ENCODE assay signal across 18 mouse cellular contexts in the genomic region with DNA sequence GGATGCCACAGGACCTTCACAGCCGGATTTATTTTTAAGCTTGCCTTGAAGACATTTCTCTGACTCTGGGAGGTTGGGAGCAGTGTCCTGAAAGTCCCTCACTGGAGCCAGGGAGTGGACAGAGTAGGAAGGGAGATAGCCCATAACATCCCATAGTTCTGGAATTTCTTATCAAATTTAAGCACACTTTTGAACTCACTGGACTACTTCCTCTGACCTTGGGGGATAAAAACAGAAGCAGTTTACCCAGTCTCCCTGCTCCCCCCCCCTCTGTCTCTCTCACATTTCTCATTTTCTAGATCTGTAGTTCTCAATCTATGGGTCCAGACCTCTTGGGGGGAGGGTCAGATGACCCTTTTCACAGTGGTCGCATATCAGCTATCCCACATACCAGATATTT. TPM values are rescaled to one million over a fixed set of nuclear protein-coding genes. Genes with fewer than 3 reads are reported as not detected.
DNase-seq lines count a peak whose midpoint lies in the region; ATAC-seq lines count a peak whose summit lies in the region.
"Had no signal": no experiment of that assay in that cellular context is flagged by ENCODE, and none has a peak within 500 bp of the region (broad histone marks: within the 10 kb centered on the region; RNA-seq: fewer than 3 reads in every experiment).

No protein-coding gene starts in this region.

- DNase-seq in heart, postnatal 36 days: no peak
- peak; percentile 73 for DNase-seq in midbrain, embryonic 11.5 days (ENCODE audit: low spot score, missing footprints)
- DNase-seq in midbrain, embryonic 14.5 days: no peak
- no peak for DNase-seq in testis, postnatal 14 days (ENCODE audit: low spot score)
- DNase-seq: kidney, postnatal 10 days had no signal

- intact Hi-C loops in heart, postnatal 36 days (cut with DNase I): no loop called here

- H3K4me1 ChIP-seq in heart, embryonic 15.5 days (replicated peaks): peaks cover 22% of the 10 kb centered on the region
- no peaks in the 10 kb centered on the region for H3K4me1 ChIP-seq in midbrain, embryonic 11.5 days (ENCODE audit: control insufficient read depth, insufficient read depth, low read length)
- H3K4me1 ChIP-seq in midbrain, embryonic 14.5 days (ENCODE audit: control insufficient read depth, insufficient read depth, low read length): no peaks in the 10 kb centered on the region
- peaks cover 53% of the 10 kb centered on the region for H3K4me1 ChIP-seq in liver, embryonic 15.5 days (replicated peaks)

- 0 out of 2 replicates have a peak overlapping the region, but pooled peaks have one; percentile 16 for H3K27ac ChIP-seq in heart, embryonic 15.5 days
- H3K27ac ChIP-seq in midbrain, embryonic 11.5 days (ENCODE audit: low read depth, low read length): no peak overlapping the region
- H3K27ac ChIP-seq in midbrain, embryonic 14.5 days (replicated peaks; ENCODE audit: low read depth, low read length): no peak overlapping the region
- peak overlapping the region; percentile 26 for H3K27ac ChIP-seq in liver, embryonic 15.5 days (replicated peaks)
- H3K27ac ChIP-seq: embryonic facial prominence, embryonic 12.5 days; limb, embryonic 10.5 days; macrophage; midbrain, embryonic 13.5 days had no signal

- no peaks in the 10 kb centered on the region for H3K9me3 ChIP-seq in heart, embryonic 15.5 days (replicated peaks)
- H3K9me3 ChIP-seq in midbrain, embryonic 11.5 days (ENCODE audit: control insufficient read depth, low read length): no peaks in the 10 kb centered on the region
- H3K9me3 ChIP-seq in midbrain, embryonic 14.5 days (ENCODE audit: control insufficient read depth, low read length): no peaks in the 10 kb centered on the region
- H3K9me3 ChIP-seq in liver, embryonic 15.5 days (replicated peaks): no peaks in the 10 kb centered on the region
- H3K9me3 ChIP-seq: embryonic facial prominence, embryonic 12.5 days; limb, embryonic 10.5 days; midbrain, embryonic 13.5 days had no signal

- WGBS in heart, embryonic 15.5 days: 26% methylated on average over 2 of the region's 2 CpGs
- 65% methylated on average over 2 of the region's 2 CpGs for WGBS in midbrain, embryonic 11.5 days
- WGBS in midbrain, embryonic 14.5 days: 69% methylated on average over 2 of the region's 2 CpGs
- WGBS in liver, embryonic 15.5 days (ENCODE audit: insufficient replicate concordance): 28% methylated on average over 2 of the region's 2 CpGs

- no peak overlapping the region for H3K9ac ChIP-seq in heart, embryonic 15.5 days
- no peak overlapping the region for H3K9ac ChIP-seq in midbrain, embryonic 11.5 days (ENCODE audit: low read length)
- no peak overlapping the region for H3K9ac ChIP-seq in midbrain, embryonic 14.5 days (replicated peaks; ENCODE audit: low read length)
- H3K9ac ChIP-seq in liver, embryonic 15.5 days: no peak overlapping the region
- H3K9ac ChIP-seq: lung, embryonic 14.5 days; midbrain, embryonic 13.5 days had no signal

- H3K27me3 ChIP-seq in heart, embryonic 15.5 days: no peaks in the 10 kb centered on the region
- H3K27me3 ChIP-seq in midbrain, embryonic 11.5 days (ENCODE audit: control insufficient read depth, insufficient read depth, low read length): no peaks in the 10 kb centered on the region
- no peaks in the 10 kb centered on the region for H3K27me3 ChIP-seq in midbrain, embryonic 14.5 days (ENCODE audit: control insufficient read depth, insufficient read depth, low read length)
- no peaks in the 10 kb centered on the region for H3K27me3 ChIP-seq in liver, embryonic 15.5 days
- H3K27me3 ChIP-seq: embryonic facial prominence, embryonic 12.5 days; midbrain, embryonic 13.5 days had no signal

- 0 out of 2 replicates have a peak, but pooled peaks have one; percentile 35 for ATAC-seq in heart, embryonic 15.5 days (replicated peaks; ENCODE audit: insufficient number of reproducible peaks, insufficient read depth, low FRiP score, low read depth)
- ATAC-seq in midbrain, embryonic 11.5 days (ENCODE audit: low FRiP score): no peak
- no peak for ATAC-seq in midbrain, embryonic 14.5 days (ENCODE audit: low FRiP score, low TSS enrichment)
- peak; percentile 26 for ATAC-seq in common myeloid progenitor, adult 5-6 weeks (replicated peaks; ENCODE audit: low read depth, poor library complexity, severe bottlenecking)
- 0 out of 2 replicates have a peak, but pooled peaks have one; percentile 11 for ATAC-seq in liver, embryonic 15.5 days (ENCODE audit: insufficient read depth)
- no peak for ATAC-seq in inflammation-experienced regulatory T-cells, adult 6 months
- ATAC-seq: CD4-positive, CD25-positive, alpha-beta regulatory T cell, adult 4 months; forebrain, embryonic 16.5 days; intestine, postnatal 0 days; midbrain, embryonic 13.5 days had no signal

- H3K4me2 ChIP-seq in heart, embryonic 15.5 days: no peak overlapping the region
- H3K4me2 ChIP-seq in midbrain, embryonic 11.5 days: no peak overlapping the region
- no peak overlapping the region for H3K4me2 ChIP-seq in midbrain, embryonic 14.5 days (ENCODE audit: low read length)
- H3K4me2 ChIP-seq in liver, embryonic 15.5 days: no peak overlapping the region
- H3K4me2 ChIP-seq: embryonic facial prominence, embryonic 12.5 days; lung, embryonic 14.5 days; midbrain, embryonic 13.5 days had no signal

- H3K4me3 ChIP-seq in heart, embryonic 15.5 days: no peak overlapping the region
- H3K4me3 ChIP-seq in midbrain, embryonic 11.5 days (ENCODE audit: low read depth, low read length): no peak overlapping the region
- no peak overlapping the region for H3K4me3 ChIP-seq in midbrain, embryonic 14.5 days (replicated peaks; ENCODE audit: low read depth, low read length)
- no peak overlapping the region for H3K4me3 ChIP-seq in liver, embryonic 15.5 days (replicated peaks)
- H3K4me3 ChIP-seq: embryonic facial prominence, embryonic 12.5 days; limb, embryonic 10.5 days; midbrain, embryonic 13.5 days had no signal

- no peaks in the 10 kb centered on the region for H3K36me3 ChIP-seq in heart, embryonic 15.5 days
- no peaks in the 10 kb centered on the region for H3K36me3 ChIP-seq in midbrain, embryonic 11.5 days (ENCODE audit: control insufficient read depth, insufficient read depth, low read length)
- no peaks in the 10 kb centered on the region for H3K36me3 ChIP-seq in midbrain, embryonic 14.5 days (ENCODE audit: control insufficient read depth, insufficient read depth, low read length)
- H3K36me3 ChIP-seq in liver, embryonic 15.5 days (replicated peaks): no peaks in the 10 kb centered on the region
- H3K36me3 ChIP-seq: embryonic facial prominence, embryonic 12.5 days; limb, embryonic 10.5 days; midbrain, embryonic 13.5 days had no signal

RNA-seq across cellular contexts. Expression of gene Prelp, which starts 32.8 kb away (rescaled TPM):
- 4.0 and 5.8 TPM in 2 replicates for polyA plus RNA-seq in heart, embryonic 15.5 days (2015; fragmentation: Nextera tagmentation; extraction: Ambion mirVana)
- total RNA-seq in heart, postnatal 36 days (2021): 10 to 100 TPM; 30.9 to 32.5 TPM
- 1.1 and 1.7 TPM in 2 replicates for polyA plus RNA-seq in midbrain, embryonic 11.5 days (2014; fragmentation: Nextera tagmentation; extraction: Ambion mirVana)
- 7.1 and 8.7 TPM in 2 replicates for polyA plus RNA-seq in midbrain, embryonic 14.5 days (2014; fragmentation: Nextera tagmentation; extraction: Ambion mirVana)
- not detected in 2 replicates for total RNA-seq in common myeloid progenitor, adult 5-6 weeks (2017)
- 3.5 and 3.7 TPM in 2 replicates for polyA plus RNA-seq in liver, embryonic 15.5 days (2015; fragmentation: Nextera tagmentation; extraction: Ambion mirVana)
- polyA plus RNA-seq in inflammation-experienced regulatory T-cells, adult 6 months (2017; shearing (Covaris generic)): not detected
- total RNA-seq: granulocyte monocyte progenitor cell, adult 5-6 weeks had no signal
- polyA plus RNA-seq: CD4-positive, CD25-positive, alpha-beta regulatory T cell, adult 4 months had no signal

RNA-seq across cellular contexts. Expression of gene Optc, which starts 46.2 kb away (rescaled TPM):
- 0.18 and 0.36 TPM in 2 replicates for polyA plus RNA-seq in heart, embryonic 15.5 days (2015; fragmentation: Nextera tagmentation; extraction: Ambion mirVana)
- total RNA-seq in heart, postnatal 36 days (2021): under 1 TPM; 0.42 to 0.65 TPM
- 1.6 and 1.9 TPM in 2 replicates for polyA plus RNA-seq in midbrain, embryonic 11.5 days (2014; fragmentation: Nextera tagmentation; extraction: Ambion mirVana)
- 3.5 and 4.5 TPM in 2 replicates for polyA plus RNA-seq in midbrain, embryonic 14.5 days (2014; fragmentation: Nextera tagmentation; extraction: Ambion mirVana)
- total RNA-seq in common myeloid progenitor, adult 5-6 weeks (2017): not detected in 2 replicates
- 0.08 and 0.13 TPM in 2 replicates for polyA plus RNA-seq in liver, embryonic 15.5 days (2015; fragmentation: Nextera tagmentation; extraction: Ambion mirVana)
- polyA plus RNA-seq in inflammation-experienced regulatory T-cells, adult 6 months (2017; shearing (Covaris generic)): not detected
- total RNA-seq: granulocyte monocyte progenitor cell, adult 5-6 weeks had no signal
- polyA plus RNA-seq: CD4-positive, CD25-positive, alpha-beta regulatory T cell, adult 4 months; macrophage had no signal

Comparison
In these comparisons a context has a peak if more than half of its experiments do, and no peak if none do; other contexts are left out.
1. ATAC-seq: peak in heart, embryonic 15.5 days (single experiment), common myeloid progenitor, adult 5-6 weeks (single experiment) and liver, embryonic 15.5 days (single experiment); none in midbrain, embryonic 11.5 days (single experiment), midbrain, embryonic 14.5 days (single experiment) and inflammation-experienced regulatory T-cells, adult 6 months (single experiment).
2. H3K27ac ChIP-seq: peak in heart, embryonic 15.5 days (single experiment) and liver, embryonic 15.5 days (single experiment); none in midbrain, embryonic 11.5 days (single experiment) and midbrain, embryonic 14.5 days (single experiment).